Mouse (Mus musculus) urinary bladder, postnatal 10 days (tissue): ENCODE results near the gene Hist2h2ac.
"Not testable (repeated sequence)": the region's sequence is repeated elsewhere in the genome, so short reads cannot be mapped to it uniquely, and the experiment has no call there.

Experiments used
- DNase-seq: peaks from one replicate; pipeline ENCODE4 v3.0.0; 2022; ENCODE audit warnings: low spot score

Hist2h2ac gene

DNA sequence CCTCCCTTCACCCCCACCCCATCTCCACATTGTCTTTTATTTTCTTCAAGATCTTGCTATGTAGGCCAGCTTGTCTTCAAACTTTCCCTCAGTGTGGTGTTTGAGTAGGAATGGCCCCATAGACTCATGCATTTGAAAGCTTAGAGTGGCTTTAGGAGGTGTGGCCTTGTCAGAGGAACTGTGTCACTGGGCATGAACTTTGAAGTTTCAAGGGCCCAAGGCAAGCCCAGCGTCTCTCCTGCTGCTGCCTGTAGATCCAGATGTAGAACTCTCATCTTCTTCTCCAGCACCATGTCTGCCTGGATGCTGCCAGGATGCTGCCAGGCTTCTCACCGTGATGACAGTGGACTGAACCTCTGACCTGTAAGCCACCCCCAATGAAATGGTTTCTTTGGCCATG, 8.1 kb upstream of the Hist2h2ac start:
- DNase-seq, result no peak

DNA sequence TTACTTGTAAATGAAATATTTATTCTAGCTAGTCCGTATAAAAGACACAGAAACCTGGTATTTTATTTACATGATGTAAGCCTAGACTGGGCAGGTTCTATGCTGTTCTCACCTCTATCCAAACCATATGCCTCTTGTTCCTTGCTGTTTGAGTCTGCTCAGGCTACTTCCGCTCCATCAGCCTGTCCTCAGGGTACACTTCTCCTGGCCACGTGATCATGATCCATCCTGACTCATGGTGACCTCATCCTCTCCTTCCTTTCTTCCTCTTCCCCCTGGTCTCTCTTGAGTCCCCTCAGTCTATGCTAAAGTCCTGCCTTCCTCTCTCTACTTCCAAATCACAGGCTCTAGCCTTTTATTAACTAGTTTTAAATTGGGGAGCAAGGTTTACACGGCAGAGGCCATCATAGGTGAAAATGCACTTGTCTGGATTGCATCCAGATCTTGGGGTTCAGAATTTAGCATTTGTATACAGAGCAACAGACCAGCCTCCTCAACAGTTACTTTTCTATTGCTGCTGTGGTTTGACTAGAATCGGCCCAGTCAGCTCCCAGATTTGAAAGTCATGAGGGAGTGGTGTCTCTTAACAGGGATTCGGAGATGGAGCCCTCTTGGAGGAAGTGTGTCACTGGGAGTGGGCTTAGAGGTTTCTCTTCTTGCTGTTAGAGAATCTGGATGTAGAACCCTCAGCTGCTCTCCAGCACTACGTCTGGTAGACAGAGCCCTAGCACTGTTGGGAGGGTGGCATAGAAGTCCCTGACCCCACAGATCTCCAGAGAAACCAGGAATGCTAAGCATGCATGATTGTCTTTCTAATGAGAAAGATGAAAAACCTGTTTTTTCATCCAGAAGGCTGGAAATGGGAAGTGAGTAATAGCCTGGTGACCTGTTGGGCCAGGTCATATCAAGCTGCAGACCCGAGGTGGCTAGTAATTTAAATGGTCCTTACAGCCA, 6.3 kb upstream of the Hist2h2ac start:
- no peak for DNase-seq

DNA sequence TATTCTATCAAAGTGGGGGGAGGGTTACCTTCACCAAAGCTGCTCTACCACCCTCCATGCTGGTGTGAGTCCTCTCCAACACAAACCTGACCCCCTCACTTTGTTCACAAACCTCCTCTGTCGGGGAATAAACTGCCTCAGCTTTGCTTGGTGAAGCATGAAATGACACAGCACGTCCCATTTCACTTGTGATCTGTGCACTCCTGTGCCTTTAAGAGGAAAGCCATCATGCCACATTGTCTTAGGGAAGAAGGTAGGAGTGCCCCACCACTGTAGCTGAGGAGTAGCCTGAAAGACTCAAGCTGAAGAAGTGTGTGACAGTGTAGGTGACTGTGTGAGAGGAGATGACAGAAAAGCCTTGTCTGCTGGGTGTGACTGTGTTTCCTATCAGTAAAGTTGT, 4.7 kb upstream of the Hist2h2ac start:
- DNase-seq, result no peak

DNA sequence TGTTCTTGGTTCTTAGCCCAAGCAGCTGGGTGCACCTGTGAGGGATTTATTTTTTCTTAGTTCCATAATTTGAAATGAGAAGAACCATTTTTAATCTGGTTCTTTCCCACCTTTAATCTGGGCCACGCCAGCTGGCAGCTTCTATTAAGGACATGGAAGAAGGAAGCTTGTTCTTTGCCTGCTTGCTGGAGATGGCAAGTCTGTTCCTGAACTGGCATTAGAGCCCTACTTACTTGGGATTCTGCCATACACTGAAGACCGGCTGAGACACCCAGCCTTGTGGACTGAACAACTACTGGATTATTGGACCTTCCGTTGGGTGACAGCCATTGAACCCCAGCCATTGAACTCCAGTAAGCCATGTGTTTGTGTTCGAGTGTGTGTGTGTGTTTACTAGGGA, 2.1 kb upstream of the Hist2h2ac start:
- DNase-seq, result no peak

DNA sequence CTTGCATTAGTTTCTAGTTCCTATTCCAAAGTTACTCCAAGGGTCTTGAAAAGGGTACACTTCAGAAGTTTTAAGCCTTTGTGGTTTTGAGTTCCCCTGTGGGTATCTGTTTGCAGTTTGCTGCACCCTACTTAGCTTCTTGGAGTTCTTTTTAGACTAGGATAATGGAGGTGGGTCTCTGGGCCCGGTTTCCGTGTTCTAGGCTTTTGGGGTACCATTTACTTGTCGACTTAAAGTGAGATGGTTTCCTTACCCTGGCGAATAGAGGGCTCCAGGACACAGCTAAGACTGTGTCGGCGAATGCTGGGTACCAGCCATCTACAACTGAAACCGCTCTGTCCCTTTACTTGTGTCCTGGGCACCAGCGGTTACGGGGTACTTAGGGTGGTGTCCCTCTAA, 959 bp upstream of the Hist2h2ac start:
- DNase-seq, result no peak

GRCm38 (mm10) chr3:96220131-96220764, 432 bp downstream of the Hist2h2ac start:
- DNase-seq, result not testable (repeated sequence)

DNA sequence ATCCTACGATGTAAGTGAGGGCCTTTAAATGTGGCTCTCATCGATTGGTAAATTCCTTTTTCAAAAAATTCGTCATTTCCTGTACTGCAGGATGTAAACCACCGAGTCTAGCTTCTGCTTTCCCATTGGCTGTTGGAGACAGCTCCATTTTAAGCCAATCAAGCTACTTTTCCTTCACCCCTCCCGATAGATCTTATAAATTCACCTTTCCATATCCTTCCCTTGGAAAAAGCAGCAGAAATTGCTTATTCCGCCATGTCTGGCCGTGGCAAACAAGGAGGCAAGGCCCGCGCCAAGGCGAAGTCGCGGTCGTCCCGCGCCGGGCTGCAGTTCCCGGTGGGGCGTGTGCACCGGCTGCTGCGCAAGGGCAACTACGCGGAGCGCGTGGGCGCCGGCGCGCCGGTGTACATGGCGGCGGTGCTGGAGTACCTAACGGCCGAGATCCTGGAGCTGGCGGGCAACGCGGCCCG, 984 bp downstream of the Hist2h2ac start, which contains the start of the genes Bola1 and Hist2h2ab:
Gene Bola1, minus strand, starts transcription at position 49 of the 470 bp plus-strand sequence.
Gene Hist2h2ab, plus strand, starts transcription at position 205 of the 470 bp plus-strand sequence.
- peak; percentile 17 for DNase-seq

GRCm38 (mm10) chr3:96219191-96219641, 1.5 kb downstream of the Hist2h2ac start:
- DNase-seq, result no peak

GRCm38 (mm10) chr3:96209242-96209641, 11.4 kb downstream of the Hist2h2ac start:
- no peak for DNase-seq

- no peak for DNase-seq
Observed at GRCm38 (mm10) chr3:96207819-96208218, 12.9 kb downstream of the Hist2h2ac start.

DNA sequence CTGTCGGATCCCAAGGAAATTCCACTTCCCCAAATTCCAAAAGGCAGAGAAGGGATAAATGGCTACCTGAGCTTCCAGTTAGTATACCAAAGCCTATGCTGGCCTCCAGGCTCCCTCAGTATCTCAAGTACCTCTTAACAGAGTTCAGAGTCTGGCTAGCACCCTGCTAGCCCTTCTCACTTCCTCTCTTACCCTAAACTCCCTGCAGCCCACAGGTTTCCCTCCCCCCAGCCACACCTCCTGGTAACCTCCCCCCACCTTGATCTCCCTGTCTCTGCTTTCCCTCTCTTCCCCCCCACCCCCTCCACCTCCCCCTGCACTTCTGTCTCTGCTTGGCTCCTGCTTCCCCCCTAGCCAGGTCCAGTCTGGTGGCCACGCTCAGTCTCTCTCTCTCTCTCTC, 20.9 kb downstream of the Hist2h2ac start:
- no peak for DNase-seq

- not testable (repeated sequence) for DNase-seq
Observed at GRCm38 (mm10) chr3:96198601-96199251, 22.0 kb downstream of the Hist2h2ac start.

DNA sequence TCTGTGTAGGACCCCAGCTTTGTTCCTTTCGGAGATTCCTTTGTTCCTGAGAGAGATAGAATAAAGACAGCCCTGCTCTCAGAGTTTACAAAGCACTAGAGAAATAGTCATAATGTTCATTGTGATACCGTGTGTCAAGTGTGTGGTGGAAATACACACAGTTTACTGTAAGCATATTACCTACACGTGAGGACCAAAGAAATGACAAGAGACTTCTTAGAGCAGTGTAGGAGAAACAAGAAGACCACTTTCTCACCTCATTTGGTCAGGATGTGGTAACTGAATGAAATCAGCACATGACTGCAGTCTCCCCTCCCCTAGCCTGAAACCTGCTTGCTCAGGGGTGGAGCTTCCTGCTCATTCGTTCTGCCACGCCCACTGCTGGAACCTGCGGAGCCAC, 22.5 kb downstream of the Hist2h2ac start:
- DNase-seq, result no peak

- DNase-seq, result peak; percentile 52
Observed at GRCm38 (mm10) chr3:96197129-96197749, 23.4 kb downstream of the Hist2h2ac start.

GRCm38 (mm10) chr3:96196437-96197128, 24.1 kb downstream of the Hist2h2ac start:
- no peak for DNase-seq

GRCm38 (mm10) chr3:96195616-96196313, 24.9 kb downstream of the Hist2h2ac start:
- no peak for DNase-seq

- no peak for DNase-seq
Observed at GRCm38 (mm10) chr3:96194966-96195365, 25.7 kb downstream of the Hist2h2ac start.

DNA sequence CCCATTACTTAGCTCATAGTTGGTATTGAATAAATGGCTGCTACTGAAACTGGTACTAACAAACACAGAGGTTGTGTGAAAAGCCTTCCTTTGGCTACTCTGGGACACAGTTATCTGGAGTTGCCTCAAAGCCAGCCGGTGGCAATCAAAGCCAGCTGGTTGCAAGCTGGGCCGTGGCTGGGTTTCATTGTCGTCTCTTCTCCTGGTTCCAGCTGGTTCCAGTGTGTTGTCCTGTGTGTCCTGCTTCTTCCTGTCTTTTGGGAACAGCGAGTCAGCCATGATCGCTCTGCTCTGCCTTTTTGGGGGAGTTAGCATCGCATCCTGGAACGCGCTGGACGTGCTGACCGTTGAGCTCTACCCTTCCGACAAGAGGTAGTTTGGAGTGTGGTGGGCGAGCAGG, 27.7 kb downstream of the Hist2h2ac start:
- no peak for DNase-seq

- DNase-seq, result no peak
Observed at GRCm38 (mm10) chr3:96182382-96182776, 38.3 kb downstream of the Hist2h2ac start.

- no peak for DNase-seq
Observed at GRCm38 (mm10) chr3:96181510-96182381, 38.9 kb downstream of the Hist2h2ac start.
